Mouse (Mus musculus): ENCODE measurements at regions not wholly inside any gene's neighbourhood (a gene's known extent, or its start where the extent isn't known, plus 50 kb on each side); places are given as distances from the start of the nearest gene placed in this dataset.

GRCm38 (mm10) chr1:184530606-184531320 is 201.7 kb downstream of the Hlx start:
- Histone ChIP-seq H3K27ac (ENCODE audit: insufficient read depth, low read length) (no peak overlapping the region), H3K4me1 (ENCODE audit: control insufficient read depth, insufficient read depth, low read length) (no peaks in the 10 kb centered on the region), H3K4me3 (ENCODE audit: insufficient read depth, low read length) (no peak overlapping the region)
- no peak for TF ChIP-seq CTCF (IDR thresholded peaks at IDR 0.05; ENCODE audit: extremely low read depth, insufficient read depth, low read length)
- no peak for TF ChIP-seq POLR2A (IDR thresholded peaks at IDR 0.05; ENCODE audit: extremely low read depth, insufficient read depth, low read length)

GRCm38 (mm10) chr1:184525740-184526139 is 206.7 kb downstream of the Hlx start:
- no peaks in the 10 kb centered on the region for H3K4me1 ChIP-seq (ENCODE audit: control insufficient read depth, insufficient read depth, low read length)
- no peak overlapping the region for H3K27ac ChIP-seq (ENCODE audit: insufficient read depth, low read length)
- H3K4me3 ChIP-seq (ENCODE audit: insufficient read depth, low read length): no peak overlapping the region
- no peak for TF ChIP-seq POLR2A (IDR thresholded peaks at IDR 0.05; ENCODE audit: extremely low read depth, insufficient read depth, low read length)
- no peak for TF ChIP-seq CTCF (IDR thresholded peaks at IDR 0.05; ENCODE audit: extremely low read depth, insufficient read depth, low read length)

GRCm38 (mm10) chr1:184519551-184519950 is 212.9 kb downstream of the Hlx start:
- no peak for TF ChIP-seq CTCF (IDR thresholded peaks at IDR 0.05; ENCODE audit: extremely low read depth, insufficient read depth, low read length)
- TF ChIP-seq POLR2A (IDR thresholded peaks at IDR 0.05; ENCODE audit: extremely low read depth, insufficient read depth, low read length): no peak
- Histone ChIP-seq H3K27ac (ENCODE audit: insufficient read depth, low read length) (no peak overlapping the region), H3K4me3 (ENCODE audit: insufficient read depth, low read length) (no peak overlapping the region), H3K4me1 (ENCODE audit: control insufficient read depth, insufficient read depth, low read length) (no peaks in the 10 kb centered on the region)

GRCm38 (mm10) chr1:184504663-184505062 is 227.8 kb downstream of the Hlx start:
- no peak for TF ChIP-seq CTCF (IDR thresholded peaks at IDR 0.05; ENCODE audit: extremely low read depth, insufficient read depth, low read length)
- TF ChIP-seq POLR2A (IDR thresholded peaks at IDR 0.05; ENCODE audit: extremely low read depth, insufficient read depth, low read length): no peak
- H3K4me1 ChIP-seq (ENCODE audit: control insufficient read depth, insufficient read depth, low read length): no peaks in the 10 kb centered on the region
- H3K27ac ChIP-seq (ENCODE audit: insufficient read depth, low read length): no peak overlapping the region
- H3K4me3 ChIP-seq (ENCODE audit: insufficient read depth, low read length): no peak overlapping the region

- no peak overlapping the region for H3K4me3 ChIP-seq (ENCODE audit: insufficient read depth, low read length)
- no peak for TF ChIP-seq POLR2A (IDR thresholded peaks at IDR 0.05; ENCODE audit: extremely low read depth, insufficient read depth, low read length)
- no peak for TF ChIP-seq CTCF (IDR thresholded peaks at IDR 0.05; ENCODE audit: extremely low read depth, insufficient read depth, low read length)
- no peak overlapping the region for H3K27ac ChIP-seq (ENCODE audit: insufficient read depth, low read length)
- no peaks in the 10 kb centered on the region for H3K4me1 ChIP-seq (ENCODE audit: control insufficient read depth, insufficient read depth, low read length)
Observed at GRCm38 (mm10) chr1:184503827-184504355, 228.5 kb downstream of the Hlx start.

- H3K27ac ChIP-seq (ENCODE audit: insufficient read depth, low read length): no peak overlapping the region
- H3K4me3 ChIP-seq (ENCODE audit: insufficient read depth, low read length): no peak overlapping the region
- no peaks in the 10 kb centered on the region for H3K4me1 ChIP-seq (ENCODE audit: control insufficient read depth, insufficient read depth, low read length)
- TF ChIP-seq POLR2A (IDR thresholded peaks at IDR 0.05; ENCODE audit: extremely low read depth, insufficient read depth, low read length): no peak
- no peak for TF ChIP-seq CTCF (IDR thresholded peaks at IDR 0.05; ENCODE audit: extremely low read depth, insufficient read depth, low read length)
Observed at GRCm38 (mm10) chr1:184500702-184501101, 231.7 kb downstream of the Hlx start.

GRCm38 (mm10) chr1:184498909-184499525 is 233.4 kb downstream of the Hlx start:
- TF ChIP-seq POLR2A (IDR thresholded peaks at IDR 0.05; ENCODE audit: extremely low read depth, insufficient read depth, low read length) (no peak), CTCF (IDR thresholded peaks at IDR 0.05; ENCODE audit: extremely low read depth, insufficient read depth, low read length) (no peak)
- Histone ChIP-seq H3K4me1 (ENCODE audit: control insufficient read depth, insufficient read depth, low read length) (no peaks in the 10 kb centered on the region), H3K4me3 (ENCODE audit: insufficient read depth, low read length) (no peak overlapping the region), H3K27ac (ENCODE audit: insufficient read depth, low read length) (no peak overlapping the region)

- no peak overlapping the region for H3K27ac ChIP-seq (ENCODE audit: insufficient read depth, low read length)
- TF ChIP-seq POLR2A (IDR thresholded peaks at IDR 0.05; ENCODE audit: extremely low read depth, insufficient read depth, low read length): no peak
- no peak for TF ChIP-seq CTCF (IDR thresholded peaks at IDR 0.05; ENCODE audit: extremely low read depth, insufficient read depth, low read length)
- H3K4me3 ChIP-seq (ENCODE audit: insufficient read depth, low read length): no peak overlapping the region
- H3K4me1 ChIP-seq (ENCODE audit: control insufficient read depth, insufficient read depth, low read length): no peaks in the 10 kb centered on the region
Observed at GRCm38 (mm10) chr1:184497007-184497406, 235.4 kb downstream of the Hlx start.

GRCm38 (mm10) chr1:184493811-184494210 is 238.6 kb downstream of the Hlx start:
- TF ChIP-seq CTCF (IDR thresholded peaks at IDR 0.05; ENCODE audit: extremely low read depth, insufficient read depth, low read length) (no peak), POLR2A (IDR thresholded peaks at IDR 0.05; ENCODE audit: extremely low read depth, insufficient read depth, low read length) (no peak)
- H3K4me3 ChIP-seq (ENCODE audit: insufficient read depth, low read length): no peak overlapping the region
- no peak overlapping the region for H3K27ac ChIP-seq (ENCODE audit: insufficient read depth, low read length)
- no peaks in the 10 kb centered on the region for H3K4me1 ChIP-seq (ENCODE audit: control insufficient read depth, insufficient read depth, low read length)

GRCm38 (mm10) chr1:184492115-184492514 is 240.3 kb downstream of the Hlx start:
- TF ChIP-seq POLR2A (IDR thresholded peaks at IDR 0.05; ENCODE audit: extremely low read depth, insufficient read depth, low read length) (no peak), CTCF (IDR thresholded peaks at IDR 0.05; ENCODE audit: extremely low read depth, insufficient read depth, low read length) (no peak)
- no peak overlapping the region for H3K4me3 ChIP-seq (ENCODE audit: insufficient read depth, low read length)
- H3K27ac ChIP-seq (ENCODE audit: insufficient read depth, low read length): no peak overlapping the region
- no peaks in the 10 kb centered on the region for H3K4me1 ChIP-seq (ENCODE audit: control insufficient read depth, insufficient read depth, low read length)

All from cortical plate, adult 2 months (tissue).